Mouse (Mus musculus) bone marrow, adult 2 months (tissue): ENCODE measurements around the gene Prkacb. TPM values are rescaled to one million over a fixed set of nuclear protein-coding genes. Genes with fewer than 3 reads are reported as not detected.
A peak's percentile ranks its signal among the peaks of the same experiment; 100 is the strongest.

Experiments used
- H3K27ac ChIP-seq: fragments of 200-500 bp; 2 replicates; pipeline ENCODE4 v1.5.1; 2012; ENCODE audit warnings: low read depth, mild to moderate bottlenecking, control low read depth, inconsistent platforms, low read length; ENCODE audit not compliant: control insufficient read depth, poor library complexity, insufficient read depth
- H3K4me1 ChIP-seq: fragments of 200-500 bp; 2 replicates; pipeline ENCODE4 v1.6.1; 2011; ENCODE audit warnings: low read length; ENCODE audit not compliant: control insufficient read depth, insufficient read depth
- H3K4me3 ChIP-seq: fragments of 200-500 bp; replicated peaks from 2 replicates; pipeline ENCODE3; 2011; ENCODE audit warnings: mild to moderate bottlenecking, low read depth, low read length, control low read depth; ENCODE audit not compliant: control insufficient read depth
- CTCF ChIP-seq: fragments of 200-500 bp; IDR thresholded peaks from 2 replicates; pipeline ENCODE4 v1.5.1; 2011; ENCODE audit warnings: low read length, control low read depth; ENCODE audit not compliant: control insufficient read depth, insufficient read depth
- POLR2A ChIP-seq: fragments of 200-500 bp; IDR thresholded peaks from 2 replicates; pipeline ENCODE4 v1.6.1; 2011; ENCODE audit warnings: low read depth, mild to moderate bottlenecking, control low read depth, low read length, borderline replicate concordance; ENCODE audit not compliant: control insufficient read depth
- WGBS: fragments of 180-500 bp; shearing (Covaris S2); methylation state at CpG from one replicate; pipeline ENCODE4 v1.1.7; 2018; 5-methylcytosine and 5-hydroxymethylcytosine counted together
- polyA plus RNA-seq: library from polyadenylated mRNA; stranded (reverse); fragments of >200 nt; gene quantifications from 2 replicates; pipeline ENCODE4 v1.2.4, GENCODE M21; 2011; ENCODE audit warnings: low replicate concordance; ENCODE audit not compliant: missing spikeins, insufficient read depth, insufficient read length

Prkacb gene
- polyA plus RNA-seq, 1 experiment, result 11.9 TPM

DNA sequence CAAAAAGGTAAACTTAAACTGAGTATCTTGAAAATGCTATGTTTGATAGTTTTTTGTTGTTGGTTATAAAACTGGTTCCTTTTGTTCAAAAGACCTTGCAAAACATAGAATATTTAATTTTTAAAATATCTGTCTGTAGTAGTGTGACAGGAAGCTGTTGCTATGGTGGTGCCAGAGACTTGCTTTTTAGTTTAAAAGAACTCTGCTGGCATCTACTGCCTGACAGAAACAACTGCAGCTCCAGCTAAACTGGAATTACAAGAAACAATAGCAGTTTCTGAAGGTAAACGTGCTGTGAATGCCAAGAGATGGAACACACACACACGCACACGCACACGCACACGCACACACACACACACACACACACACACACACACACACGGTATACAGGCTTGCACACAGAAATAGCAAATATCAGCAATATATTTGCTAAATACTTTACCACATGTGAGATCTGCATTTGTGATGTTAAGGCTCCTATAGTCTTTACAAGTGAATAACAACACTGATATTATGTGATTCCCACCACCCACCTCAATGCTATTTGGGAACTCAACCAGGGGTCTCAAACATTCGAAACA is 29.1 kb downstream of the Prkacb start:
- H3K4me3 ChIP-seq, result no peak overlapping the region
- TF ChIP-seq POLR2A (no peak), CTCF (peak; percentile 13; the same call in 1 of the 2 replicates)
- WGBS, result 46% methylated on average over 7 of the region's 7 CpGs
- no peak overlapping the region for H3K27ac ChIP-seq
- H3K4me1 ChIP-seq, result peaks cover 3% of the 10 kb centered on the region; the same call in 1 of the 2 replicates

DNA sequence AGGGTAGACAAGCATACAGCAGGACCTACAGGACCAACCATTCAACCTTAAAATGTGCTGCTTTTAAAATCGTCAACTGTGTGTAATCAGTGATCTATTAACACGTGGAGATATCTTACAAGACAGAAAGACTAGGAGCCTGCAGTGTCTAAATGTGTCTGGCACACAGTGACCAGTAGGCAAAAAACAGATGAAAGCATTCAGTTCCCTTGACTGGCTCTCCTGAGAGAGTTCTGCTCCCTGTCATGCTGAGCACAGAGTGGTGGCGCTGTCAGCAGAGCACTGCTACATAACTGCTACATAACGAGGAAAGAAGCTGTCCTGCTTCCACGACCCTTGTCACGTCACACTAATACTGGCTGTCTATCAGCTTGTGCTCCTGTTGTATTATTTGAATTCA is 30.2 kb downstream of the Prkacb start:
- 53% methylated on average over 6 of the region's 6 CpGs for WGBS
- no peak for TF ChIP-seq CTCF
- TF ChIP-seq POLR2A, result no peak
- Histone ChIP-seq H3K27ac (no peak overlapping the region), H3K4me3 (no peak overlapping the region), H3K4me1 (peaks cover 3% of the 10 kb centered on the region; the same call in 1 of the 2 replicates)

DNA sequence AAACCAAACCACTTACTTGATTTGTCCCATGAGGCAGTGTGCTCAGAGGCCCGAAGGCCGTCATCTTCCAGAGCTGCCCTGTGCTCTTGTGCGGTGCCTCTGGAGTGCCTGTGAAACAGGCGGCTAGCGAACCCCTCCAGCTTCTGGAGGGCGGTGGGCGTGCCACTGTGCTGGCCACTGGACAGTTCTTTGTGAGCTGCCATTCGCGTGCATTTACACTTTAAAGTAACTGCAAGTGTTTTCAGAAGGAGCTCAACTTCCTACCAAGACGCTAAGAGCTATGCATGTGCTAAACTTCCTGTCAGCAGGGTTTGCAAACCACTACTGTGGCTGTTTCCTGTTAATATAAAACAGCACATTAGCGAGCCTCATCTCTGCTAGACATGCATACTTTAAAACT is 31.7 kb downstream of the Prkacb start:
- Histone ChIP-seq H3K4me1 (peaks cover 3% of the 10 kb centered on the region; the same call in 1 of the 2 replicates), H3K4me3 (peak overlapping the region; percentile 88), H3K27ac (peak overlapping the region; percentile 98)
- WGBS, result 2% methylated on average over 11 of the region's 11 CpGs
- TF ChIP-seq POLR2A (peak; percentile 36; the same call in 1 of the 2 replicates), CTCF (no peak)

DNA sequence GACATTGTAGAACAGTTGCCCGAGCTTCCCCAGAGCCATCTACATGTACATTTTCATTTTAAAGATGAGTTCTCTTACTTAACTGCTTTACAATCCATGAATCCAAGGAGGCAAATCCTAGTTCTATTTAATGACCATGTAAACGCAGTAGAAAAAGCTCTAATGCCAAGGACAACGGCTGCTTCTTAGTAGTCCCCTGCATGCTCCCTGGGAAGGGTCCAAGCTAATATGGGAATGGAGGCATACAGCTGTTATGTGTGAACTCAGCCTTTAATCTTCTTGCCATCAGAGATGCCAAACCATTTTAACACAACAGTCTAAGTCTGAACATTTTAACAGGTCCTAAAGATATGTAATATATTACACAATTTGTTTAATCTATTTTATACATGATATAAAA is 32.5 kb downstream of the Prkacb start:
- TF ChIP-seq CTCF, result no peak
- TF ChIP-seq POLR2A, result no peak
- 17% methylated on average over 3 of the region's 3 CpGs for WGBS
- Histone ChIP-seq H3K4me3 (no peak overlapping the region), H3K27ac (no peak overlapping the region), H3K4me1 (peaks cover 3% of the 10 kb centered on the region; the same call in 1 of the 2 replicates)

DNA sequence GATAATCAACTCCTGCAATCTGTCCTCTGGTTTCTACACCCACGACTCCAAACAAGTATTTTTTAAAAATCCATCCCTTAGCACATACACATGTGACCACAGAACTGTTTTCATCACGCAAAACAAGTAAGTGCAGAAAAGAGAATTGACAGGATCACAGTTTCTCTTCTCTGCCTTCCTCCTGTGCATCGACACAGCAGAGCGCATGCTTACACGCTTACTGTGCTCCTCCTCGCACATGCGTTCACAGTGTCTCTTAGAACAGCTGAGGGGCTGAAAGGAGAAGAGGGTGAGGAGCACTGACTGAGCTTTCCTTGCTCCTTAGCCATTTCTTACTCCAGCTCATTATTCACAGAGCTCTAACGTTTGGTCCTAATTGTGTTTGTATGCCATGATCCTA is 33.9 kb downstream of the Prkacb start:
- no peak for TF ChIP-seq CTCF
- no peak for TF ChIP-seq POLR2A
- Histone ChIP-seq H3K4me1 (peaks cover 2% of the 10 kb centered on the region; the same call in 1 of the 2 replicates), H3K27ac (no peak overlapping the region), H3K4me3 (no peak overlapping the region)
- WGBS, result 9% methylated on average over 8 of the region's 8 CpGs

DNA sequence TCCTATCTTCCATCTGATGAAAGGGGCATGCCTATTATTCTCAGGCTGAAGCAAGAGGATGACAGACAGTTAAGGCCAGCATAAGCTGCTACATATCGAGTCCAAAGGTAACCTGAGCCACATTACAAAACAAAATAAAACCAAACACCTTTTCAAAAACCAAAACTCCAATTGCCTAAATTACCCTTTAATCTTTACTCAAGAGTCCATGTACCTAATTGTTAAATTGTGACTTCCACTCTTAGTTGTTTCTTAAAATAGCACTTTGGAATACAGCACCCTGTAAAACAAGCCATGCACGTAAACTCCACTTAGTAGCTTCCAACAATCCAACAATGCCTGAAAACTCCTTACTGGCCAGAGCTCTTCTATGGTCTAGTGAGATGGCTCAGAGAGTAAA is 34.3 kb downstream of the Prkacb start:
- Histone ChIP-seq H3K4me1 (peaks cover 2% of the 10 kb centered on the region; the same call in 1 of the 2 replicates), H3K27ac (no peak overlapping the region), H3K4me3 (no peak overlapping the region)
- whole genome bisulfite sequencing, result 67% methylated on average over 2 of the region's 2 CpGs
- TF ChIP-seq CTCF, result no peak
- no peak for TF ChIP-seq POLR2A

DNA sequence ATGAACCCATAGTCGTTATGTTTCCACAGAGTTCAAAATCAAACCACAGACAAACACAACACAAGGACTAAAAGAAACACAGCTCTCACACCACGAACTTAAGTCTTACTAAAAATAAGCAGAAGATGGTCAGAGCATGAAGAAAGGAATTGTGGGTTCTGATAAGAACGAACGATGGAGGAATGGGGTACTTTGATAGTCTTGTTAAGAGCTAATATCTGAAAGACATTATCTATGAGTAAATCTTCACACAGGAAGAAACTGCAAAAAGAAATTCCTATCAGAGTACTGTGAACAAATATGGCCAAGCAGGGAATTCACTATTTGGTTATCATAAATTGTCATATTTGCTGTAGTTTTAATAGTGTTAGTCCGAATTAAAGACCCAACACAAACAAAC is 36.1 kb downstream of the Prkacb start:
- peaks cover 2% of the 10 kb centered on the region; the same call in 1 of the 2 replicates for H3K4me1 ChIP-seq
- WGBS, result 38% methylated on average over 5 of the region's 5 CpGs
- no peak for TF ChIP-seq POLR2A
- TF ChIP-seq CTCF, result no peak

DNA sequence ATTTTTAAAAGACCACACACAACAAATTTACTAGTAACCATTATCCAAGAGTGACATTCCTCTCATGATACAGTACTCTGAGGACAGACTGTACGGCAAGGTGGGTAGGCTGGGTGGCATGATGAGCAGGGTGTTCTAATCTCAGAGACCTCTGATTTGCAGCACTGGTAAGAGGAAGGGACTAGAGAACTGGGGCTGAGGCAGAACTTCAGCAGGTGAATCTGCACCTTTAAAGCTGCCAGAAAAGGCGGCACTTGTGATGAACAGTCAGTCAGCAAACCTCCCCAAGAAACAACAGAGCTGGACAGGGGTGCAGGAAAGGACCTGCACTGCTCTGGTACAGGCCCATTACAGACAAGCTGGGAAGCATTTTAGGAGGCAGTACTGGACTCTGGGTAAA is 41.9 kb downstream of the Prkacb start:
- Histone ChIP-seq H3K4me3 (no peak overlapping the region), H3K27ac (no peak overlapping the region), H3K4me1 (no peaks in the 10 kb centered on the region; the same call in 1 of the 2 replicates)
- WGBS, result 88% methylated on average over 2 of the region's 2 CpGs
- TF ChIP-seq CTCF (no peak), POLR2A (no peak)

More for the DNA sequence above, 36.1 kb downstream of the Prkacb start:
- Histone ChIP-seq H3K4me3 (no peak overlapping the region), H3K27ac (no peak overlapping the region)
